Comparison of ENCODE assay signal across 8 mouse cellular contexts in the genomic region with DNA sequence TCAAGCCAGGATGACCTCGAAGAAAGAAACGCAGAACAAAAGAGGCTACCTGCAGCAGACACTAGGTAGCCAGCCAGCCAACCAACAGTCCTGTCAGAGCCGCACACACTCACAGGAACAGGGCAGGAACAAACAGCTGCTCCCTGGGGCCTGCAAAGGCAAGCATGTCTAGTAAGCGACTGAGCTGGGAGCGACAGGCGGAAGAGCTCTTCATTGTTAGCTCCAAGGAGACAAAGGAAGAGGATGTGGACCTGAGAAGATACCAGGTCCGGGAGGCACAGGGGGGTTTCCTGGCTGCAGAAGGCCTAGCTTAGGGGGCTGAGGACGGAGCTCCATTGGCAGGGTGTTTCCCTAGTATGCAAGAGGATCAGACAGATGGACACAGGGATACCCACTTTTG. TPM values are rescaled to one million over a fixed set of nuclear protein-coding genes. Genes with fewer than 3 reads are reported as not detected.
DNase-seq lines count a peak whose midpoint lies in the region; ATAC-seq and TF ChIP-seq lines count a peak whose summit lies in the region.

No protein-coding gene starts in this region.

- WGBS in hindbrain, embryonic 15.5 days, result 36% methylated on average over 8 of the region's 8 CpGs
- WGBS in liver, postnatal 0 days (ENCODE audit: insufficient replicate concordance), result 49% methylated on average over 8 of the region's 8 CpGs
- 59% methylated on average over 8 of the region's 8 CpGs for WGBS in stomach, embryonic 15.5 days

- H3K9ac ChIP-seq in hindbrain, embryonic 15.5 days, result no peak overlapping the region
- no peak overlapping the region for H3K9ac ChIP-seq in liver, postnatal 0 days (replicated peaks)
- H3K9ac ChIP-seq in stomach, embryonic 15.5 days, result no peak overlapping the region

- no peak for ATAC-seq in hindbrain, embryonic 15.5 days (ENCODE audit: low FRiP score, low read depth)
- ATAC-seq in liver, postnatal 0 days, result 0 out of 2 replicates have a peak, but pooled peaks have one; percentile 13
- ATAC-seq in stomach, embryonic 15.5 days (ENCODE audit: insufficient read depth, low FRiP score, low read depth), result no peak
- no peak for ATAC-seq in CD4-positive, CD25-positive, alpha-beta regulatory T cell, adult 4 months

- no peak for TF ChIP-seq EP300 in liver, postnatal 0 days (IDR thresholded peaks at IDR 0.05; ENCODE audit: low read depth)

- H3K27me3 ChIP-seq in hindbrain, embryonic 15.5 days, result no peaks in the 10 kb centered on the region
- no peaks in the 10 kb centered on the region for H3K27me3 ChIP-seq in liver, postnatal 0 days (ENCODE audit: insufficient read depth, low read length)
- H3K27me3 ChIP-seq in stomach, embryonic 15.5 days (replicated peaks), result no peaks in the 10 kb centered on the region

- no peak overlapping the region for H3K4me3 ChIP-seq in hindbrain, embryonic 15.5 days
- no peak overlapping the region for H3K4me3 ChIP-seq in liver, postnatal 0 days (ENCODE audit: low read depth, low read length)
- H3K4me3 ChIP-seq in stomach, embryonic 15.5 days (replicated peaks), result no peak overlapping the region

- TF ChIP-seq CTCF in liver, postnatal 0 days (IDR thresholded peaks at IDR 0.05; ENCODE audit: low read depth), result no peak

- H3K36me3 ChIP-seq in hindbrain, embryonic 15.5 days, result no peaks in the 10 kb centered on the region
- H3K36me3 ChIP-seq in liver, postnatal 0 days (replicated peaks; ENCODE audit: insufficient read depth, low read length), result no peaks in the 10 kb centered on the region
- no peaks in the 10 kb centered on the region for H3K36me3 ChIP-seq in stomach, embryonic 15.5 days

- no peaks in the 10 kb centered on the region for H3K9me3 ChIP-seq in hindbrain, embryonic 15.5 days
- no peaks in the 10 kb centered on the region for H3K9me3 ChIP-seq in liver, postnatal 0 days (ENCODE audit: low read length)
- H3K9me3 ChIP-seq in stomach, embryonic 15.5 days, result no peaks in the 10 kb centered on the region

- H3K27ac ChIP-seq in hindbrain, embryonic 15.5 days (replicated peaks), result peak overlapping the region; percentile 46
- H3K27ac ChIP-seq in liver, postnatal 0 days (ENCODE audit: low read depth), result peak overlapping the region; percentile 75
- H3K27ac ChIP-seq in stomach, embryonic 15.5 days, result peak overlapping the region; percentile 78

- H3K4me1 ChIP-seq in hindbrain, embryonic 15.5 days (replicated peaks), result no peaks in the 10 kb centered on the region
- H3K4me1 ChIP-seq in liver, postnatal 0 days (ENCODE audit: insufficient read depth), result peaks cover 47% of the 10 kb centered on the region
- peaks cover 21% of the 10 kb centered on the region for H3K4me1 ChIP-seq in stomach, embryonic 15.5 days

- peak; percentile 16 for DNase-seq in thymus, postnatal 0 days (ENCODE audit: low spot score)
- no peak for DNase-seq in thymus, postnatal 4 days
- DNase-seq in liver, postnatal 0 days, result no peak
- DNase-seq in layer of hippocampus, adult 9-10 months (ENCODE audit: low spot score), result no peak
- DNase-seq in frontal cortex, postnatal 14 days (ENCODE audit: low spot score in 2 of 2), result no peak

- no peak overlapping the region for H3K4me2 ChIP-seq in hindbrain, embryonic 15.5 days
- no peak overlapping the region for H3K4me2 ChIP-seq in liver, postnatal 0 days (ENCODE audit: low read depth, low read length)
- H3K4me2 ChIP-seq in stomach, embryonic 15.5 days, result no peak overlapping the region

RNA-seq across cellular contexts. Expression of gene Tspan15, which starts 13.9 kb away (rescaled TPM):
- polyA plus RNA-seq in thymus, postnatal 0 days (2015; fragmentation: Nextera tagmentation; extraction: Ambion mirVana), result 3.7 and 4.5 TPM in 2 replicates
- 19.9 and 22.2 TPM in 2 replicates for polyA plus RNA-seq in hindbrain, embryonic 15.5 days (2015; fragmentation: Nextera tagmentation; extraction: Ambion mirVana)
- polyA plus RNA-seq in liver, postnatal 0 days (2015; fragmentation: Nextera tagmentation; extraction: Ambion mirVana), result 11.5 and 13.0 TPM in 2 replicates
- polyA plus RNA-seq in stomach, embryonic 15.5 days (2015; fragmentation: Nextera tagmentation; extraction: Ambion mirVana), result 57.6 and 58.4 TPM in 2 replicates
- polyA plus RNA-seq in CD4-positive, CD25-positive, alpha-beta regulatory T cell, adult 4 months (2017; shearing (Covaris generic)), result under 1 TPM; 0.16 to 0.17 TPM

RNA-seq across cellular contexts. Expression of gene Tacr2, which starts 35.0 kb away (rescaled TPM):
- 0.05 and 0.06 TPM in 2 replicates for polyA plus RNA-seq in thymus, postnatal 0 days (2015; fragmentation: Nextera tagmentation; extraction: Ambion mirVana)
- 0.07 TPM in 1 of 2 replicates, not detected in the other for polyA plus RNA-seq in hindbrain, embryonic 15.5 days (2015; fragmentation: Nextera tagmentation; extraction: Ambion mirVana)
- polyA plus RNA-seq in liver, postnatal 0 days (2015; fragmentation: Nextera tagmentation; extraction: Ambion mirVana), result not detected in 2 replicates
- 0.62 and 0.64 TPM in 2 replicates for polyA plus RNA-seq in stomach, embryonic 15.5 days (2015; fragmentation: Nextera tagmentation; extraction: Ambion mirVana)
- not detected for polyA plus RNA-seq in CD4-positive, CD25-positive, alpha-beta regulatory T cell, adult 4 months (2017; shearing (Covaris generic))
